Mouse (Mus musculus) gonadal fat pad, adult 2 months (tissue): Measurements from ENCODE around the gene D430019H16Rik. TPM values are rescaled to one million over a fixed set of nuclear protein-coding genes. Genes with fewer than 3 reads are reported as not detected.

Source experiments
- DNase-seq: peaks from one replicate; pipeline ENCODE4 v3.0.0-alpha.2; 2012; ENCODE audit warnings: low read depth
- polyA plus RNA-seq: library from polyadenylated mRNA; depleted of rRNA; stranded (reverse); fragments of >200 nt; gene quantifications from 2 replicates; pipeline ENCODE4 v1.2.3, GENCODE M21; 2012

D430019H16Rik gene
- polyA plus RNA-seq, 1 experiment: 12.0 TPM

DNA sequence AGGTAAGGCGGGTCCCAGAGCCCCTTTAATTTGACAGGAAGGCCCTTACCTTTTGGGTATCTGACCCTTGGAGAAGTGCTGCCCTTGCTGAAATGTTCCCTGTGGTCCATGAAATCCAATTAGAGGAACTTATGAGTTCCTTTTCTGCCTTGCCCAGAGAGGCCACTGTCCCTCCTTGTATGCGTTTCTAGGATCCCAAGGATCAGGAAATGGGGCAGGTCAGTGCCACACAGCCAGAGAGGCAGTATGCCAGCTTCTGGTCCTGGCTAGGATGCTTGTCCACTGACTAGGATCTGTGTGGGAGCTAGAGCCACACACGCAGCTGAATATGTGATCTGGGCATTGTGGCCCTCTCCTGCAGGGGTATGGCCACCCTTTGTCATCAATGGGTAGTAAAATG lies 36.6 kb downstream of the D430019H16Rik start:
- no peak for DNase-seq

- no peak for DNase-seq
These were observed 37.1 kb downstream of the D430019H16Rik start for GRCm38 (mm10) chr12:105490794-105491193.

GRCm38 (mm10) chr12:105494796-105495195 lies 41.1 kb downstream of the D430019H16Rik start:
- no peak for DNase-seq

DNA sequence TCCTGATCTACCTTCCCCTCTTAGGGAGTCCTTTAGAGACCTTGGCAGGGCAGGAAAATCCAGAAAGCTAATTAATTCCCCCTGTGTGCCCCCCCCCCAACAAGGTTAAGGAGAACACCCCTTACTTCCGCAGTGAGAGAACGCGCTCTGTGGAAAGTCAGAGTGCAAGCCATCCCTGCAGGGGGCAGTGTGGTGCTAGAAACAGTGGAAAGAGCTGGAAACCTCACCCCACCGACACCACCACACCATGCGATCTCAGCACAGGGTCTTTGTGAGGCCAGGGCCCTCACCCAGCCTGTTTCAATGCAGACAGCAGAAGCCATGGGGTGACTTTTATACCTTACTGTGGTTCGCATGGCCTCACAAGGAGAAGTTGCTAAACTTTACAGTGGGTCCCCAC lies 44.2 kb downstream of the D430019H16Rik start:
- no peak for DNase-seq

GRCm38 (mm10) chr12:105498423-105498822 lies 44.8 kb downstream of the D430019H16Rik start:
- no peak for DNase-seq

DNA sequence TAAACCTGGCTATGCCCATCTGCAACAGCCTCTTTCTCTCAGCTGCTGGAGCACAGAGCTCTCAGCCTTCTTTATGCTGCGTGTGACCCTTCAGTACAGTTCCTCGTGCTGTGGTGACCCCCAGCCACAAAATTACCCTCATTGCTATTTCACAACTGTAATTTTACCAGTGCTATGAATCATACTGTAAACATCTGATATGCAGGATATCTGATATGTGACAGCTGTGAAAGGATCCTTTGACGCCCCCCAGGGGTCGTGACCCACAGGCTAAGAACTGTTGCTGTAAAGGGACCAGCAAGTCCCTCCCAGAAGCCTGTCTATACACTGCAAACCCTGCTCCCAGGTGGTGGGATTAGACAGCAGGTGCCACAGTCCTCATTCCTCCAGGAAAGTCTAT lies 45.2 kb downstream of the D430019H16Rik start:
- DNase-seq: no peak

GRCm38 (mm10) chr12:105500940-105501339 lies 47.3 kb downstream of the D430019H16Rik start:
- no peak for DNase-seq

DNA sequence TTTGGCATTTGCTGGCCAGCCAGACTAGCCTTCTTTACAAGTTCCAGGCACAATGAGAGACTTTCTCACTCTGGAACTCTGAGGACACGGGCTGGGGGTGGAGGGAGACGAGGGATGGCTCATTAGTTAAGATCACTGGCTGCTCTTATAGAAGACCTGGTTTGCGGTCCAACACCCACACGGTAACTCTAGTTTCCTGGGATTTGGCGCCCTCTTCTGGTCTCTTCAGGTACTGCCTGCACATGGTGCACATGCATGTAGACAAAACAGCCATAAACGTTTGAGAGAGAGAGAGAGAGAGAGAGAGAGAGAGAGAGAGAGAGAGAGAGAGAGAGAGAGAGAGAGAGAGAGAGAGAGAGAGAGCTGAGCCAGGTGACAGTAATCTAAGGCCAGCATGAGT lies 51.1 kb downstream of the D430019H16Rik start:
- DNase-seq: no peak

- DNase-seq: no peak
These were observed 57.5 kb downstream of the D430019H16Rik start for GRCm38 (mm10) chr12:105511109-105511508.

GRCm38 (mm10) chr12:105511671-105512502 lies 58.2 kb downstream of the D430019H16Rik start:
- DNase-seq: no peak

GRCm38 (mm10) chr12:105514111-105514510 lies 60.5 kb downstream of the D430019H16Rik start:
- no peak for DNase-seq

DNA sequence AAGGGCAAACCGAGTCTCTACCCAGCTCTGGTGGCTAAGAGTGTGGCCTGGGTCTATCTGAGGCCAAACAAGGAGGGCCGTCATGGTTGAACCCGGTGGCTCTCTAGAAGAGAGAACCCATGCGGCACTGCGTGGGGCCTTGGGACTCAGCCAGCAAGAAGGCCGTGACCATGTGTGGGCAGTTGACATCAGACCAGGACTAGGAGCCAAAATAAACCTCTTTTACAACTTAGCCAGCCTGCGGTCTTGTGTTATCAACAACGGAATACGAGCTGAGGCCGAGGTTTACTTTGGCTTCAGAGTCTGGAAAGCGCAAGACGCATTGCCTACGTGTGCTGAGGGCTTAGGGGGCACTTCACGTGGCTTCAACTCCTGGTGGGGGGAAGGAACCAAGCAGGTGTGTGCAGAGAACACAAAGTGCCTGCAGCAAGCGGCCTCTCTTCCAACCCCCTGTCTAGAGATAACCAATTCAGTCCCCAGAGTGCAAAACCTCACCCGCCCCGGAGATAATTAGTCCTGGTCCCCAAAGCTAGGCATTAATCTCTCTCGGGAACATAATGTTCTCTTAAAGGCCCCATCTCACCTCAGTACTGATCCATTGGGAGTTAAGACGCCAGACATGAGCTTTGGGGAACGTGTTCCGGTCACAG lies 63.5 kb downstream of the D430019H16Rik start:
- peak; percentile 86 for DNase-seq

DNA sequence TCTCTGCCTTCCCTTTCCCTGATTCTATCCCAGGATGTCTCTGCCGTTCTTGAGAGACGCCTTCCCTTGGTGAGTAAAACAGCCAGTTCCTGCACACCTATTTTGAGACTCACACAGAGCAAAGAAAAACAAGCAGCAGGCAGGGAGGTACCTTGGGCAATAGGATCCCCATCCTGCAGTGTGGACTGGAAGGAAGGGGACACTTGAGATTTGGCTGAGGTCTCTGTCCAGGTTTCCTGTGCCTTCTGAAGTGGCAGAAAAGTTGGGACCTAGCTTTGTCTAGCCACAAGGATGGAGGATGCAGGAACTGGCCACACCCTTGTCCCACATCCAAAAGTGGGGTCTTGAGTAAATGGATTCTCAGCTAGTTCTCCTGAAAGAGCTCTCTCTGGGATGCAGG lies 66.2 kb downstream of the D430019H16Rik start:
- DNase-seq: no peak

GRCm38 (mm10) chr12:105521170-105521762 lies 67.6 kb downstream of the D430019H16Rik start:
- DNase-seq: no peak

GRCm38 (mm10) chr12:105523737-105524136 lies 70.1 kb downstream of the D430019H16Rik start:
- DNase-seq: no peak

DNA sequence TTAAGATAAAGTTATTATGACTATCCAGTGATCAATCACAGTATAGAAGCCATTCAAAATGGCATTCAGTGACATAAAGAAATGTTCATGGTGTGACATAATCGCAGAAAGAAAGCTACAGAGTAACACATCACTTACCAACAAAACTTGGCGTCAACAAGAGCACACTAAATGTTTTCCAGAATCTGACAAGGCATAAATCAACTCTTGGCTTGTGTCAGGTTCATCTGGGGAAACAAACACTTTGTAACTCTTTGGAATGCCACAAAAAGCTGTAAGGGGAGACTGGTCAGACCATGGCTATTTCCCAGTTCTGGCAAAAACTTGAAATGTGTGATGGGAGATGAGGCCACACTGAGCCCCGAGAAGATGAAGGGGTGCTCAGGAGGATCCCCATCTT lies 72.5 kb downstream of the D430019H16Rik start:
- DNase-seq: no peak

DNA sequence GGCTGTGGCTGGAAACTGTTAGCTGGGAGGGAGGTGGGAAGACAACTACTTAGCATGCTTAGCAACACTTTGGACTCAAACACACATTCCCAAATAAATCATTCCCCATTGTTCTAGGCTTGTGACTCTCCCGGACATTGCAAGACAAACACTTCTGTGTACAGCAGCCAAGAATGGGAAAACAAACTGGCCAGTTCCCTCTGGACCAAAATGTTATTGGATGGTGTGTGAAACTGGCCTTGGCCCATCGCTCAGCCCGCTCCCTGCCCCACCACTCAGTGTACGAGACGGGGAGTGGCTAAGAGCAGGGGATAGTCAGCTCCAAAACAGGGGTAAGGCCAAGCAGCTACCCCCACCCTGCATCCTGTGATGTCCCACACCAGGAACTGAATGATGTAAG lies 73.2 kb downstream of the D430019H16Rik start:
- no peak for DNase-seq

DNA sequence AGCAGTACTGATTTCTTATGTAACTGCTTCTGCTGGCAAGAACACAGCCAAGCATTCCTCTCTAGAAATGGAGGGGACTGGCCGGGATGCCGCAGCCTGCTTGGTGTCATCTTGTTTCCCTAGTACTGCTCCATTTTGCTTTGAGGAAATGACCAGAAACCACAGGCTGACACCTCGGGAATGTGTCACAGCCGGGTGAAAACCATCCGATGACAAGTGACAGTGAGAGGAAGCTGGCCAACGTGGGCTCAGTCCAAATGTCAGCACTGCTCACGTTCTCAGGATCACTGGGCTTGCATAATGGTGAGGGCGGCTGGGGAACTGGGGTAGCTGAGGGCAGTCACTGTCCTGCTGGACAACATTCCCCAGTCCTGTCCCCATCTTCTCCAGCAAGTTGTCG lies 75.9 kb downstream of the D430019H16Rik start:
- no peak for DNase-seq

GRCm38 (mm10) chr12:105531724-105532371 lies 78.2 kb downstream of the D430019H16Rik start:
- DNase-seq: no peak

DNA sequence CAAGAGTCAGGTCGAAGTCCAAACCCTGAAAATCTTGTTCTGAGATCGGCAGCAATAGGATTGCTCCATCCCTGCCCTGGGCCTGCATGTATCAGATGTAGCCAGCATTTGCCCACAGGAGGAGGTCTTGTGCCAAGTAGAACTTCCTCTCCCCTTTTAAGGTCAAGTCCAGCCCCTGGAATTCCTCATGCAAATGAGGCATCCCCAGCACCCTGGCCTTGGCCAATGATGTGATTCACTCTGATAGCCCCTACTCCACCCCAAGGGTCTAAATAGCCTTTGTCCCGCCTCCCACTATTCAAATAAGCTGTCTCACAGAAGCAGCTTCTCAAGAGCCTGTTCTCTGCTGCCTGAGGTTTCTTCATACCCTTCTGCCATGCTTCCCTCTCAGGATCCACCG lies 81.2 kb downstream of the D430019H16Rik start:
- DNase-seq: no peak

GRCm38 (mm10) chr12:105535968-105536760 lies 82.5 kb downstream of the D430019H16Rik start:
- DNase-seq: no peak
